Comparison of ENCODE assay signal across 28 mouse cellular contexts in the genomic region with DNA sequence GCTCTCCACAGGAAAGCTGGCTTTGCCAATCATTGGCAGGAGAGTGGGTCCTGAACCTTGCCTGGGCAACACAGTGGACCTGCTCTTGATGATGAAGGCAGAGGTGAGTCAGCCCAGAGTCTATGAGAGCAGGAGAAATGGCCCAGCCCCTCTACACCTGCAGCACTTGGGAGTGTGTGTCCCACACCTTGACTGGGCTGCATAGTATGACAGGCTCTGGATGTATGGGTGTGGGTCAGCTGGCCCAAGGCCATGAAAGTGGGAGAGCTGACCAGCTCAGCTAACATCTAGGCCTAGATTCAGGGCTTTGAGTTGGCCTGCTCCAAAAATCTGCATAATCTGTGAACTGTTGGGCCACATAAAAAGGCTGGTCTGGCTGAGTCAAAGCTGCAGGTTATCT.
DNase-seq lines count a peak whose midpoint lies in the region; ATAC-seq lines count a peak whose summit lies in the region.
"Had no signal": no experiment of that assay in that cellular context is flagged by ENCODE, and none has a peak within 500 bp of the region (broad histone marks: within the 10 kb centered on the region; RNA-seq: fewer than 3 reads in every experiment).

No protein-coding gene starts in this region.

- no peaks in the 10 kb centered on the region for H3K27me3 ChIP-seq in forebrain, embryonic 11.5 days (ENCODE audit: control insufficient read depth, insufficient read depth, low read length)
- H3K27me3 ChIP-seq in forebrain, embryonic 16.5 days (replicated peaks; ENCODE audit: control insufficient read depth, insufficient read depth, low read length), result no peaks in the 10 kb centered on the region
- H3K27me3 ChIP-seq in lung, embryonic 15.5 days, result no peaks in the 10 kb centered on the region
- H3K27me3 ChIP-seq in embryonic facial prominence, embryonic 13.5 days, result no peaks in the 10 kb centered on the region
- H3K27me3 ChIP-seq: CH12.LX; forebrain, embryonic 15.5 days; heart, embryonic 13.5 days; Patski had no signal

- H3K27ac ChIP-seq in forebrain, embryonic 11.5 days (ENCODE audit: low read depth, low read length), result no peak overlapping the region
- no peak overlapping the region for H3K27ac ChIP-seq in forebrain, embryonic 16.5 days (ENCODE audit: low read length)
- no peak overlapping the region for H3K27ac ChIP-seq in lung, embryonic 15.5 days
- no peak overlapping the region for H3K27ac ChIP-seq in embryonic facial prominence, embryonic 13.5 days
- H3K27ac ChIP-seq: forebrain, embryonic 15.5 days; heart, adult 2 months; heart, embryonic 10.5 days; heart, embryonic 13.5 days; hindbrain, embryonic 14.5 days; hindbrain, postnatal 0 days had no signal

- H3K4me3 ChIP-seq in forebrain, embryonic 11.5 days (ENCODE audit: low read depth, low read length), result no peak overlapping the region
- H3K4me3 ChIP-seq in forebrain, embryonic 16.5 days (replicated peaks; ENCODE audit: low read length), result no peak overlapping the region
- H3K4me3 ChIP-seq in lung, embryonic 15.5 days, result no peak overlapping the region
- no peak overlapping the region for H3K4me3 ChIP-seq in embryonic facial prominence, embryonic 13.5 days
- H3K4me3 ChIP-seq: erythroblast, embryonic 14.5 days; forebrain, embryonic 15.5 days; heart, adult 2 months; heart, embryonic 10.5 days; heart, embryonic 13.5 days had no signal

- DNase-seq in forebrain, embryonic 11.5 days (ENCODE audit: low spot score), result no peak
- DNase-seq in lung, postnatal 36 days, result no peak
- DNase-seq: adrenal gland, postnatal 10 days; adrenal gland, postnatal 36 days; B cell, adult 2 months; cerebellum, adult 18-20 months; cerebellum, adult 9-10 months; cerebellum, postnatal 14 days; gastrocnemius, postnatal 10 days; gastrocnemius, postnatal 36 days; heart, adult 2 months; heart, postnatal 14 days; heart, postnatal 4 days had no signal

- no peaks in the 10 kb centered on the region for H3K9me3 ChIP-seq in forebrain, embryonic 11.5 days (ENCODE audit: control insufficient read depth, low read length)
- H3K9me3 ChIP-seq in forebrain, embryonic 16.5 days (ENCODE audit: control insufficient read depth, low read length), result no peaks in the 10 kb centered on the region
- no peaks in the 10 kb centered on the region for H3K9me3 ChIP-seq in lung, embryonic 15.5 days
- H3K9me3 ChIP-seq in embryonic facial prominence, embryonic 13.5 days, result no peaks in the 10 kb centered on the region
- H3K9me3 ChIP-seq: forebrain, embryonic 15.5 days; heart, embryonic 10.5 days had no signal

- H3K4me2 ChIP-seq in forebrain, embryonic 11.5 days (ENCODE audit: low read depth, low read length, severe bottlenecking), result no peak overlapping the region
- no peak overlapping the region for H3K4me2 ChIP-seq in forebrain, embryonic 16.5 days (ENCODE audit: low read length)
- no peak overlapping the region for H3K4me2 ChIP-seq in lung, embryonic 15.5 days
- no peak overlapping the region for H3K4me2 ChIP-seq in embryonic facial prominence, embryonic 13.5 days
- H3K4me2 ChIP-seq: forebrain, embryonic 15.5 days; heart, embryonic 13.5 days; hindbrain, embryonic 14.5 days had no signal

- H3K9ac ChIP-seq in forebrain, embryonic 11.5 days (ENCODE audit: low read length), result no peak overlapping the region
- no peak overlapping the region for H3K9ac ChIP-seq in forebrain, embryonic 16.5 days (replicated peaks; ENCODE audit: low read depth, low read length)
- no peak overlapping the region for H3K9ac ChIP-seq in lung, embryonic 15.5 days
- no peak overlapping the region for H3K9ac ChIP-seq in embryonic facial prominence, embryonic 13.5 days
- H3K9ac ChIP-seq: forebrain, embryonic 15.5 days; heart, embryonic 13.5 days; hindbrain, embryonic 14.5 days had no signal

- H3K4me1 ChIP-seq in forebrain, embryonic 11.5 days (replicated peaks; ENCODE audit: control insufficient read depth, insufficient read depth, low read length), result no peaks in the 10 kb centered on the region
- no peaks in the 10 kb centered on the region for H3K4me1 ChIP-seq in forebrain, embryonic 16.5 days (replicated peaks; ENCODE audit: control insufficient read depth, insufficient read depth, low read length)
- H3K4me1 ChIP-seq in lung, embryonic 15.5 days, result no peaks in the 10 kb centered on the region
- H3K4me1 ChIP-seq in embryonic facial prominence, embryonic 13.5 days, result no peaks in the 10 kb centered on the region
- H3K4me1 ChIP-seq: forebrain, embryonic 15.5 days; heart, embryonic 10.5 days; heart, embryonic 13.5 days had no signal

- ATAC-seq in forebrain, embryonic 11.5 days (replicated peaks; ENCODE audit: low FRiP score), result peak; percentile 51; the same call in 1 of the 2 replicates
- no peak for ATAC-seq in forebrain, embryonic 16.5 days
- peak; percentile 35; the same call in 1 of the 2 replicates for ATAC-seq in lung, embryonic 15.5 days (ENCODE audit: borderline replicate concordance, extremely low read depth, low FRiP score, low TSS enrichment)
- ATAC-seq in embryonic facial prominence, embryonic 13.5 days (ENCODE audit: insufficient number of reproducible peaks, insufficient read depth, low FRiP score, low TSS enrichment, low read depth), result 0 out of 2 replicates have a peak, but pooled peaks have one; percentile 48
- ATAC-seq in erythroblast, adult 5-6 weeks (replicated peaks; ENCODE audit: low FRiP score, poor library complexity, severe bottlenecking), result no peak
- ATAC-seq: forebrain, embryonic 15.5 days; hindbrain, postnatal 0 days; inflammation-experienced regulatory T-cells, adult 6 months; intestine, embryonic 16.5 days; Patski had no signal

- no peaks in the 10 kb centered on the region for H3K36me3 ChIP-seq in forebrain, embryonic 11.5 days (ENCODE audit: control insufficient read depth, insufficient read depth, low read length)
- H3K36me3 ChIP-seq in forebrain, embryonic 16.5 days (ENCODE audit: control insufficient read depth, insufficient read depth), result no peaks in the 10 kb centered on the region
- H3K36me3 ChIP-seq in lung, embryonic 15.5 days, result no peaks in the 10 kb centered on the region
- H3K36me3 ChIP-seq in embryonic facial prominence, embryonic 13.5 days, result no peaks in the 10 kb centered on the region
- H3K36me3 ChIP-seq: forebrain, embryonic 15.5 days; G1E; heart, embryonic 10.5 days; heart, embryonic 13.5 days had no signal

Comparison
In these comparisons a context has a peak if more than half of its experiments do, and no peak if none do; other contexts are left out.
1. ATAC-seq: peak in forebrain, embryonic 11.5 days (single experiment), lung, embryonic 15.5 days (single experiment) and embryonic facial prominence, embryonic 13.5 days (single experiment); none in forebrain, embryonic 16.5 days (single experiment) and erythroblast, adult 5-6 weeks (single experiment).